Mouse (Mus musculus): ENCODE measurements around the gene Gm49388.

DNA sequence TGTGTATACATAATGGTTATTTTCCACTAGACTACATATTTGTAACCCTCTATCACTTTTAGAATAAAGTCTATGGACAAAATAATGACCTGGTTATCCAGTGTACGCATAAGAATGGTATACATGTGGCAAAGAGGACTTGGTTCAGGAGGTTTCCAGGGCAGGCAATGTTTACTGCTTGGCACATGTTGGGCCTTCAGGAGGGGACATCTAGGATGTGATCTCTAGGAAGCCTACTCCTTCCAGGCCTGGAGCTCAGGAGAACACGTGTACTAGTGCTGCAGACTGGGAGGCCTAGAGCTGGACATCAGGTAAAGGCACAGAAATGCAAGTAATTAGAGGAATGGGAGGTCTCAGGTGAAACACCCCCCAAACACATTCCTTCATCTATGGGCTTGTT lies 50.1 kb downstream of the Gm49388 start:
- TF ChIP-seq CTCF (IDR thresholded peaks at IDR 0.05; ENCODE audit: borderline replicate concordance, insufficient read depth, low read length) = no peak
- no peak for TF ChIP-seq POLR2A (IDR thresholded peaks at IDR 0.05; ENCODE audit: low read depth, low read length)

Data from embryonic fibroblast, embryonic 13.5 days (primary cell).